Mouse (Mus musculus) embryo, embryonic 11.5 days (tissue): Measurements from ENCODE around the gene Slc29a1.

Source experiments
- DNase-seq: peaks from one replicate; pipeline ENCODE4 v3.0.0-alpha.2; 2012; ENCODE audit warnings: low read depth, low spot score

Gene Slc29a1

DNA sequence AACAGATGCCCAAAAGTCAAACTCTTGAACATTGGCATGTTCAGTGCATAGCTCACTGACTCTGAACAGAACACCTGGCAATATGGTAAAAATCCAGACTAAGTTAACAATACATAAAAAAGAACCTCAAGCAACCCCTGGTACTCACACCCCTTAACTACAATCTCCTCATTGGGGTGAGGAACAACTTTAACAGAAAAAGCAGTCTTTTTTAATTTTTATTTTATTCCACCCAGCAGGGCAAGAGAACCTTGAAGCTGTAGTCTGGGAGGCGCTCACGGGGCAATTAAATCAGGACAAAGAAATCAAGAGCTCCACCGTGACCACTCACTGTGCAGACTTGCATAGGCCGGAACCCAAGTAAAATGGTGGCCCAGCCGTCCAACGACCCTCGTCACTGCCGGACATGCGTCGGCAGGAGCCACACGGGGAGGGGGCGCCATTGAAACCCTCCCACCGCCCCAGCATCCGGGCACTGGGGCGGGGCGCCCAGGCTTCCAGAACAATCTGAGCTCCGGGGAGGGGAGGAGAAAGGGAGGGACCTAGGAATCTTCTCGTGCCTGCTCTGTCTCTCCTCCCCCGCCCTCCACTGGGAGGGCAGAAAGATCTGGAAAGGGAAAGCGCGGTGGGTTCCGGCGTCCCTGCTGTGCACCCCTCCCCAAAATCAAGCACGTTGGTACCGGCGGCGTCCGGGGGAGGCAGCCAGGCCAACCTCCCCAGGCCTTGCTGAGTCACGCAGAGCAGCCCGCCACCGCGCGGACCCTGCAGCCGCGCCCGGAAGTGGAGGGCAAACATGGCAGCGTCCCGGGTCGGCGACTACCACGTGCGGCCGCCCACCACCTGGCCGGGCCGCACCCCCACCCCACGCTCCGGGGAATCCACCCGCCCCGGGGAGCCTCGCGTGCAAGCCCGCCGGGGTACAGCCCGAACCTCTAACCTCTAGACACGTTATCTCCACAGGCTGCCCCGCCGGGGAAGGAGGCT lies 27.0 kb downstream of the Slc29a1 start:
- peak; percentile 72 for DNase-seq

GRCm38 (mm10) chr17:45569999-45570398 lies 29.4 kb downstream of the Slc29a1 start:
- DNase-seq, result no peak

- DNase-seq, result no peak
Observed at GRCm38 (mm10) chr17:45568990-45569389, 30.4 kb downstream of the Slc29a1 start.

- no peak for DNase-seq
Observed at GRCm38 (mm10) chr17:45567162-45567601, 32.2 kb downstream of the Slc29a1 start.

GRCm38 (mm10) chr17:45566360-45567161 lies 32.8 kb downstream of the Slc29a1 start:
- DNase-seq, result no peak

DNA sequence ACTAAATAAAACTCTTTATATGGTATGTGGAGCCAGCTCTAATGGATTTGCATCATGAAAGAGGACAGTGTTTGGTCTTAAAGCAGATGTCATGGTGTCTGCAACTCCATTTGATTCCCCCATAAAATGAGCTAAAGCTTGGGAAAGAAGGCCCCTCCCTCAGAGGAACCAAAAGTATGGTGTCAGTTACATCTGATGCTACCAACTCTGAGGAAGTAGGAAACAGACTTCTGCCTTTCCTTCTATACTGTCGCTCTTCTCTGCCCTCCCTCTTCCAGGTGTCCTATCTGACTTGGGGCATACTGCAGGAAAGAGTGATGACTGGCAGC lies 33.4 kb downstream of the Slc29a1 start:
- DNase-seq, result no peak

- DNase-seq, result no peak
Observed at GRCm38 (mm10) chr17:45565103-45565502, 34.3 kb downstream of the Slc29a1 start.

DNA sequence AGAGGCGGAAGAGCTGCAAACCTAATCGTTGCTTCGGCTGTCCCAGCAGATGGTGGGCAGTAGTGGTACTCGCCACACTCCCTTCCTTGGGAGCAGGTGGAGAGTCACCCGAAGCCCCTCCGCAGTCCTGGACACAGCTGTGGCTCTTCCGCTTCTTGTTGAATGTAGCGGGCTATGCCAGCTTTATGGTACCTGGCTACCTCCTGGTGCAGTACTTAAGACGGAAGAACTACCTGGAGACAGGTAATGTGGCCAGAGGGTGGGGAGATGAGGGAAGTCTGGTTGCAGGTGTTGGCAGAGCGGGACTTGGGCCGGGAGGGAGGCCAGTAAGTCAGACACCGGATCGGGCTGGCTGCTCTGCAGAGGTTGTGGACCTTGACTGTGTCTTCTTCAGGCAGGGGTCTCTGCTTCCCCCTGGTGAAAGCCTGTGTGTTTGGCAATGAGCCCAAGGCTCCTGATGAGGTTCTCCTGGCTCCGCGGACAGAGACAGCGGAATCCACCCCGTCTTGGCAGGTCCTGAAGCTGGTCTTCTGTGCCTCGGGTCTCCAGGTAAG lies 34.8 kb downstream of the Slc29a1 start:
- DNase-seq, result no peak

- DNase-seq, result peak; percentile 85
Observed at GRCm38 (mm10) chr17:45563655-45564530, 35.5 kb downstream of the Slc29a1 start, which contains the start of gene Slc35b2. TSS of gene Slc35b2 (plus strand) at chr17:45563874.

GRCm38 (mm10) chr17:45563216-45563615 lies 36.2 kb downstream of the Slc29a1 start:
- DNase-seq, result no peak

GRCm38 (mm10) chr17:45559732-45560525 lies 39.5 kb downstream of the Slc29a1 start:
- no peak for DNase-seq

- no peak for DNase-seq
Observed at GRCm38 (mm10) chr17:45557998-45558862, 41.2 kb downstream of the Slc29a1 start.

- no peak for DNase-seq
Observed at GRCm38 (mm10) chr17:45557246-45557824, 42.1 kb downstream of the Slc29a1 start.

DNA sequence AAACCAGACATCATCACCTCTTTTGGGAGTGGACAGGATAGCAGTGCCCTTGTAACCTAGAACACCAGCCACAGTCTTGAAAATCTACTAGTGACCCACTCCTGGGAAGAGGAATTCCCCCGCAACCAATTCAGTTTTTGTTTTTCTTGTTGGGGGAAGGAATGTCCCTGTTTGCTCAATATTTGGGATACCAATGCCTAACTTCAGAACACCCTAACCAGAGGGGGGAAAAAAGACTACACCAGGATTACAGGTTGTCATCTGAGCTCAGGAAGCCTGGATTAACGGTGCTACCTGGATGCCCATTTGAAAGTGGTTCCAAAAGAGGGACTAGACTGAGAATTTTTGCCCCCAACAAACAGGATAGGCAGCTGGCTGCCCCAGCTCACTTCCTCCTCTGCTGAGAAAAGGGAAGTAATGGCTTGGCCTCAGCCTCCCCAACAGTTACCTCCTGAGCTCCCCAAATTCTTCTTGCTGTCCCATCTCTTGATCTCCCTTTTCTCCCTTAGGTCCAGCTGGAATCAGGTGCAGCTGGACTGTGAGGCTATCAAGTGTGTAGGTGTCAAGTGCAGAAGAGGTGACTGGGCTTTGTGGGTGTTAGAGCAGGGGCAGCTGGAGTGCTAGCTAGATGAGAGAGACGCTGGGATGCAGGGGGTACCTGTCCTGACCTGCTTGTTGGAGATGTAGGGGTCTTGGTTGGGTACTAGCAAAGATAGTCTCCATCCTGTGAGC lies 42.7 kb downstream of the Slc29a1 start:
- DNase-seq, result no peak

DNA sequence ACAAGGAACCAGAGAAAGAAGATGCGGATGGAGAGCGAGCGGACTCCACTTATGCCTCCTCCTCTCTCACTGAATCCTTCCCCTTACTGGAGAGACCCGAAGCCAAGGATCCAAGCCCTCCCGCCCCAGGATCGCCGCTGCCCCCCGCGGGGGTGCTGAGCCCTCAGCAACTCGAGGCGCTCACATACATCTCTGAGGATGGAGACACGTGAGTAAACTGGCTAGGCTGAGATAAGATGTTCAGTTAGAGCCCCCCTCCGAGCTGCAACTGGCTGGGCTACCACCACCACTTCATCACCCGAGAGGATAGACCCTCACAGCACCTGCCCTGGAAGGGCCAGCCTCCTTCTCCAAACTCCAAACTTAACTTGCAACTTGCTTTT lies 43.3 kb downstream of the Slc29a1 start:
- no peak for DNase-seq

DNA sequence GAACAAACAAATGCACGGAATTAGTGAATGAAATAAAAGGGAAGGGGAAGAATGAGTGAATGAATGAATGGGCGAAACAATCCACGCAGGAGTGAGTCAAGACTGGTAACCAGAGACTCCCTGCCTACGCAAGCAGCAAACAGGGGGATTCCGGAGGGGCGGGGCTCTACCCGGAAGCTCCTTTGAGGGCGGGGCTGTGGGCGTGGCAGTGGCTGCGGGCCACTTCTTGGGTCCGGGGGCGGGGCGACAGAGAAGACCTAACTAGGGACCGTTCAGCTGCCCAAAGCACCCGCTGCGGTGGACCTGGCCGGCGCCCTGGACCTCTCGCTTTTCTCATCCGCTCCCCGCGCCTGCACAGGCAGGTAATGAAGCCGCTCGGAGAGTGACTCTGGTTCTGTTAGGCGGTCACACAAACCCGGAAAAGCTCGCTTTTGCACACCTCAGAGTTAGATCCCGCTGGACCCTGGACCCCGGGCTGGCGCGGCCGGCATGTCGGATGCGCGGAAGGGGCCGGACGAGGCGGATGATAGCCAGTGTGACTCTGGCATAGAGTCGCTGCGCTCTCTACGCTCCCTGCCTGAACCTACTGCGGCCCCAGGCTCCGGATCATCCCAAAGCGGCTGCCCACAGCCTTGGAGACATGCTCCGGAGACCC lies 43.8 kb downstream of the Slc29a1 start, which contains the start of gene Nfkbie:
TSS of gene Nfkbie (plus strand) at position 252 of the 655 bp plus-strand sequence.
- DNase-seq, result peak; percentile 85

- DNase-seq, result no peak
Observed at GRCm38 (mm10) chr17:45554420-45554819, 45.0 kb downstream of the Slc29a1 start.

DNA sequence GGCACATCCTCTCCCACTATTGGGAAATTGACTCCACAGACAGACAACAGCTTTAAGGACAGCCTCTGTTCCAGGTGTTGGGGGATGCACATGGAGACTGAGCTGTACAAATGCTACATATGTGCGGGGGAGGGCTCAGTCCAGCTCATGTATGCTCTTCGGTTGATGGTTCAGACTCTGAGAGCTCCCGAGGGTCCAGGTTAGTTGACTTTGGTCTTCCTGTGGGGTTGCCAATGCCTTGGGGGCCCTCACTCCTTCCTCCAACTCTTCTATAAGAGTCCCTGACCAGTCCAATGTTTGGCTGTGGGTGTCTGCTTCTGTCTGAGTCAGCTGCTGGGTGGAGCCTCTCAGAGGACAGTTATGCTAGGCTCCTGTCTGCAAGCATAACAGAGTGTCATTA lies 46.3 kb downstream of the Slc29a1 start:
- DNase-seq, result no peak
